Mouse (Mus musculus): ENCODE results near the gene Xylt1.

GRCm38 (mm10) chr7:117577035-117577434 is 196.3 kb downstream of the Xylt1 start:
- TF ChIP-seq CTCF (IDR thresholded peaks at IDR 0.05; ENCODE audit: borderline replicate concordance, insufficient read depth, low read depth, low read length) (no peak), POLR2A (IDR thresholded peaks at IDR 0.05; ENCODE audit: borderline replicate concordance, insufficient read depth, low read length) (no peak)
